Mouse (Mus musculus) left cerebral cortex, adult 6 months (tissue): ENCODE data around the gene Nup160. TPM values are rescaled to one million over a fixed set of nuclear protein-coding genes. Genes with fewer than 3 reads are reported as not detected.

Experiments
- long read RNA-seq, 2 experiments: library from polyadenylated mRNA; unstranded; transcript quantifications; one replicate each; pipeline ENCODE4 v2.0.0; 2019 to 2020
- polyA plus RNA-seq: library from polyadenylated mRNA; unstranded; fragments of <200 nt; fragmentation: Nextera tagmentation; gene quantifications from 2 replicates; pipeline ENCODE4 v1.2.3, GENCODE M21; 2021

The Nup160 gene
- 2.4 TPM in 2 replicates for polyA plus RNA-seq
- long read RNA-seq, experiment 1, partial matches to known transcripts = 10 of 14 reads
- long read RNA-seq, experiment 1, other reads (novel, unspliced or antisense) = 4 of 14 reads
- long read RNA-seq, experiment 2, partial matches to known transcripts = 2 of 3 reads
- long read RNA-seq, experiment 2, other reads (novel, unspliced or antisense) = 1 of 3 reads

DNA sequence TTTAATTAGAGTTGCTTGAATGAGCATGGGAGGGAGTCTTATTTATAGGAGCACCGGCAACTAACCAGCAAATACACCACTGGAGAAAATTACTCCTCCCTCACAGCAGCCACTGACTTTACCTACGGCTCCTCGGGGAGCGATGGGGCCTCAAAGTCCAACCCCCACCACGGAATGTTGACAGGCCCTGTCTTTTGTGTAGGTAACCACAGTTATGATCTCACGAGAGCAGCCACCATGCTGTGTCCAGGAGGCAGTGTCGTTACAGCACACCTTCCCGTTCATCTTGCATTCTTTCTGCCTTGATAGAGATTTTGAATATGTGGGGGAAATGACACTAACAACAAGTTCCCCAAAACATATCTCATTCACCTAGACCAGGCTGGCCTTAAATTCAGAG is at the start of gene Nup160:
Gene Nup160, plus strand, starts transcription at position 209 of the 400 bp plus-strand sequence.

GRCm38 (mm10) chr2:90745053-90745678 is 68.2 kb downstream of the Nup160 start, which contains the start of gene Fnbp4:
Gene Fnbp4 (plus strand): TSS chr2:90745370.

GRCm38 (mm10) chr2:90782458-90782857 is 105.4 kb downstream of the Nup160 start, which contains the start of gene Agbl2:
Gene Agbl2 (plus strand): TSS chr2:90782727.

Other genes starting within 250 kb of the Nup160 start
- 9.1 and 13.4 TPM in 2 replicates for gene Ptprj, start 96.6 kb upstream of the Nup160 start, polyA plus RNA-seq
- 5.6 and 7.7 TPM in 2 replicates for gene Fnbp4, start 68.2 kb downstream of the Nup160 start, polyA plus RNA-seq
- 1.1 TPM in 2 replicates for gene Agbl2, start 105.5 kb downstream of the Nup160 start, polyA plus RNA-seq
- gene Mtch2, start 169.9 kb downstream of the Nup160 start, polyA plus RNA-seq = 165 and 201 TPM in 2 replicates
- gene C1qtnf4, start 208.6 kb downstream of the Nup160 start, polyA plus RNA-seq = 33.7 and 450 TPM in 2 replicates
- gene Kbtbd4, start 227.5 kb downstream of the Nup160 start, polyA plus RNA-seq = 28.3 and 28.5 TPM in 2 replicates
- 436 and 504 TPM in 2 replicates for gene Ndufs3, start 227.6 kb downstream of the Nup160 start, polyA plus RNA-seq